Mouse (Mus musculus) megakaryocyte progenitor cell, adult 5-6 weeks (primary cell): Measurements from ENCODE around the gene Lhx6. TPM values are rescaled to one million over a fixed set of nuclear protein-coding genes. Genes with fewer than 3 reads are reported as not detected.

Source experiments
- ATAC-seq: replicated peaks from 2 replicates; pipeline ENCODE4 v1.8.0; 2016; ENCODE audit warnings: mild to moderate bottlenecking, moderate TSS enrichment, inconsistent platforms; ENCODE audit not compliant: poor library complexity
- total RNA-seq, 2 experiments: library from RNA; stranded (forward) in 1 of 2; stranded (reverse) in 1 of 2; fragments of 157-497, 149-512 nt in 1 of 2; fragments of 200-1000 nt in 1 of 2; gene quantifications; 2 replicates each; pipeline versions ENCODE4 v1.2.3 to v1.2.4; 2015 to 2017

Gene Lhx6
- total RNA-seq, 2 experiments from 2014 or later, result not detected

DNA sequence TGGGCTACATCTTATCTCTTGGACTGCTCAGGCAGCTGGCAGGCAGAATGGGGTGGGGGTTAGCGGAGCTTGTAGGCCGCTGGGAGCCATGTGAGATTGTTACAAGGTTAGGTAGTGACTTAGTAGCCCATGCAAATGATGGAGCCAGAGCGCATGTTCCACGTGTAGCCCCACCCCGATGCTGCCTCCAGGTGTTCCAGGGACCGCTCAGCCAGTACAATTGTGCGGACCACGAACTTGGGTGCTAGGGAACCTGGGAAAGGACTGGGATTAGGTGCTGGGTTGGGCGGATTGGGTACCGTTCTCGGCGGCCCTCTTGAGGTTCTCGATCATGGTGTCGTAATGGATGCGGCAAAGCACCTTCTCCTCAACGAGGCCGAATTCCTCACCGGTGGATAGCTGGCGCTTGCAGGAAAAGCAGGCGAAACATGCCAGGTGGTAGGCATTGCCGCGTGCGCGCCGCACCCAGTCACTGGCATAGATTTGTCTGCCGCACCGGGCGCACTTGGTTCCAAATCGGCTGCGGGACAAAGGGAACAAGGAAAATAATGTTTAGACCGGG is 11.2 kb downstream of the Lhx6 start:
- ATAC-seq, result no peak

DNA sequence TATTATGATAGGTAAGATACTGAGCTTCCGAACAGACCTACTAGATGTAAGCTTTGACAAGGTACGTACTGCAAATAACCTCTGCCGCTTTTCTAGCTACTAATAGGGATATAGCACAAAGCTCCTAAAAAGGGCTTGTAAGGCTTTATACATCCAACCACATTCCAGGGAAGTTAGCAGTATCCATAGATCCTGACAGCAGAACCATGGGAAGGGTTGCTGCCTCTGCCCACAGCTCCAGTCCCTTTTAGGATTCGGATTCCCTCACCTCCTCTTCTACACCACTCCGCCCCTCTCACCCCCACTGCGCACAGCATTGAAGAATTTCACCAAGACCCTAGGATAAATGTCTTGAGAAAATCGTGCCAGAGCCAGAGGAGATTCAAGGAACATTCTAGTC is 11.9 kb downstream of the Lhx6 start:
- no peak for ATAC-seq

DNA sequence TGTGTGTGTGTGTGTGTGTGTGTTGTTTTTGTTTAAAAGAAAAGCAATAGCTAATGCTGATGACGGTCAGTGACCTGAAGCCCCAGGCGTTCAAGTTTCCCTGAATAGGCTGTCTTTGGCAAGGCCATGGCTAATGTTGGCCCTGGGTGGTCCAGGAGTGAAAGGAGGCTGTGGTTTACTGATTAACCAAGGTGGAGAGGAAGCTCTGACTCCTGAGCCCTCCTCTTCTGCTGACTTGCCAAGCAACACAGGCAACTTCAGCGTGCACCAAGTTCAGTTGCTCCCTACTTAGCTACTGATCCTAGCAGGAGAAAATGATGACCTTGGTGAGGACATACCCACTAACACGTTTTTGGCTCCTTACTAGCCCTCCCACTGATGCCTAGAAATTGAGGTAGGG is 12.5 kb downstream of the Lhx6 start:
- ATAC-seq, result no peak

GRCm38 (mm10) chr2:36090853-36091741 is 14.1 kb downstream of the Lhx6 start:
- peak; percentile 81 for ATAC-seq

DNA sequence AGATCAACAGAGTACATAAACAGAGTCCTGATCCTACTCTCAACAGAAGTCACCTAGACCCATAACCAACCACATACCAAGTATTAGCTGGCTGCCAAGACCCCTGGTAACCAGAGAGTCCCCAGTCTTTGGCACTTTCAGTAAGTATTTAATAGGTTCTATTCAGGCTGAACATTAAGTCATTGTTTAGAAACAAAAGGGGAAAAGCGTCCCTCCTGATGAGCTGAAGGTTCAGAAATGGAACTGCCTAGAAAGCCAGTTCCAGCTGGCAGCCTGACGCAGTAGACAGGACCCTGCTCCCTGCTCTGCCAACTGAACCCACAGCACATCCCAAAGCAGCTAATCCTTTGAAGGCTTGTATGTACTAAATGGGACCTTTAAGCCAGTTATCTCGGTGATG is 16.0 kb downstream of the Lhx6 start:
- ATAC-seq, result no peak

- ATAC-seq, result no peak
Measured at GRCm38 (mm10) chr2:36085041-36085440, 20.2 kb downstream of the Lhx6 start.

DNA sequence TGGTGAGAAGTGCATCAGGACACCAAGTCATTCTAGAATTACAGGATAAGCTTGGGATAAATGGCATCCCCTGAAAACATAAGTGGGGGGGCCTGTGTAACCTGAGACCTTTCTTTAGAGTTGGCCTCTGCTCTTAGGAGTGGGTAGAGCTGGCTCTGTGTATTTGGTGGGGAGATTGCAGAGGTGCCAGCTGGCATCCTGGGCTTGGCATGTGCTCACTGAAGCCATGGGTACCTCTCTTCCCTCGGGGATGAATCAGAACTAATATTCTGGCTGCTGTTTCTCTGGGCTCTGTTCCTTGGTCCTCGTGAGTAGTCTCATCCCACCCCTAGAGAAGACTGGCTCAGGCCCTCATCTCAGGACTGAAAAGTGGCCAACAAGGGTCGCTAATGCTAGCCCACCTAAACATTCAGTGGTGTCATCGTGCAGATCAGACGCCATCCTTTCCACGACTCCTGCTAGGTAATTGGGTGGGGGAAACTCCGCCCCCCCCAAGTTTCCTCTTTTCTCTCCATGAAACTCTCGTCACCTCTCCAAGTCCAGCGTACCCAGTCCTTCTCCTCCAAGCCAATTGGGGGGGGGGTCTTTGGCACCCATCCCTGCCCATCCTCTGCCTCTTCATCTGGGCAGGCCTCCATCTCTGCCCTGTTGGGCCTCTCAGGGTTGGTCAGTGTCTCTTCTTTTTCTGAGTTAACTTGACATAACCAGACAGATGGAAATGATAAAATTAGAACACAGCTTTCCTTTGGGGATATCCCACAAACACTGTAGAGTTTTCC is 22.2 kb downstream of the Lhx6 start:
- no peak for ATAC-seq

DNA sequence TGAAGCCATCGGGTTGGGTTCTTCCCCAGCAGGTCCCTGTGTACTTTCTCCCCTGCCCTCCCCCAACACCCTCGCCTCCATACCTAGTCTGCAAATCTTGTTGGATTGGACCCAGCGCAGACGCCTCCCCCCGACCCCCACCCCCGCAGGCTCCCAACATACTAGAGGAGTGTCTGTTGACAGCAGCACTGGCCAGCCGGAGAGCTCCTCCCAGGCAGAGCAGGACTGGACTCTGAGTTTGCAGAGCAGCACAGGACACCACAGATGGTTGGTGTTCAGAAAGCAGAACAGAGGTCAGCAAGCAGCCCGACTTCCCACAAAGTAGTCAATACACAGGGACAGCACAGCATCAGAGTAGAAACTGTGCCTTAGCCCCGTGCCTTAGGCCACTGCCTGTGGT is 23.8 kb downstream of the Lhx6 start:
- ATAC-seq, result no peak

GRCm38 (mm10) chr2:36077160-36077761 is 27.9 kb downstream of the Lhx6 start:
- no peak for ATAC-seq

DNA sequence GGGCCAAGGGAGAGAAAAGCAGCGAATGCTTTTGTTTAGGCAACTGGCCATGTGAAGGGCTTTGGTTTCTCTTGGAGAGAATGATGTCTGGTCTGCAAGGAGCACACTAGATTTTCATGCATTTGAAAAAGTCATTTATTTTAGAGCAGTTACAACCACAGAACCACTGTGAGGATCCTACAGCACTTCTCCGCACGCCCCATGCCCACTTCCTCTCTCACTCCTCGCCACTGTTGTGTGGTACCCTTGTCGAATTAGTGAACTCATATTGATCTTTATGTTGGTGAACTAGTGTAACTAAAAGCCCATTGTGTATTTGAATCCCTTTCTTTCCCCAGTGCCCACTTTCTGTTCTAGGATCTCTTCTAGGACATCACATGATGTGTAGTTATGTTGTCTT is 30.0 kb downstream of the Lhx6 start:
- 0 out of 2 replicates have a peak, but pooled peaks have one; percentile 52 for ATAC-seq

- 0 out of 2 replicates have a peak, but pooled peaks have one; percentile 17 for ATAC-seq
Measured at GRCm38 (mm10) chr2:36073781-36074180, 31.4 kb downstream of the Lhx6 start.

DNA sequence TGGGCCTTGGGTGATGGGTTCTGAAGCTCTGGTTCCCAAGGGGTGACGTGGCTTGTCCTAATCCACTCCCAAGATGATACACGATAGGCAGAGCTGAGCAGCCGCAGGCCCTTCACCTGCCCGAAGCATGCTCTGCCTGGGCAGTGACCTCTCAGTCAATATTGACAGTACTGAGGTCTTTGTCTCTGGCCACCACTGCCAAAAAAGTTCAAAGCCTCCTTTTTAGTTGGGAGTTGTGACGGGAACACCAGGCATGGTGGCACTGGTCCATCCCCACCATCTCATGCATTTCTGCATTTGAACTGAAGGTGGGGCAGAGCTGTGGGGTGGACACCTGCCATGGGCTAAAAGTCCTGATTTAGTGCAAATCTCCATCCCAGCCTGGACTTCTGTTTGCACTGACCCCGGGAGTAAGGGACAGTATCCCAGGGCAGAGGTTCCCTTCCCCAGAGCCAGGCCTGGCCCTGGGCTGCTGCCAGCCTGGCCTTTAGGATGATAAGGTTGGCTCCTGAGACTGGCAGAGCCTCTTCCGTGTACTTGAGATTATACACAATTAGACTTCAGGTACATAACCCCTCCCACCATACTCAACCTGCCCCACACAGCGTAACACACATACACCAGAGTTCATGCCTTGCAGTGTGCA is 33.4 kb downstream of the Lhx6 start:
- no peak for ATAC-seq

- ATAC-seq, result no peak
Measured at GRCm38 (mm10) chr2:36067132-36067531, 38.1 kb downstream of the Lhx6 start.

- no peak for ATAC-seq
Measured at GRCm38 (mm10) chr2:36061409-36061808, 43.8 kb downstream of the Lhx6 start.

- no peak for ATAC-seq
Measured at GRCm38 (mm10) chr2:36056248-36056647, 49.0 kb downstream of the Lhx6 start.

GRCm38 (mm10) chr2:36053249-36053648 is 52.0 kb downstream of the Lhx6 start:
- no peak for ATAC-seq

DNA sequence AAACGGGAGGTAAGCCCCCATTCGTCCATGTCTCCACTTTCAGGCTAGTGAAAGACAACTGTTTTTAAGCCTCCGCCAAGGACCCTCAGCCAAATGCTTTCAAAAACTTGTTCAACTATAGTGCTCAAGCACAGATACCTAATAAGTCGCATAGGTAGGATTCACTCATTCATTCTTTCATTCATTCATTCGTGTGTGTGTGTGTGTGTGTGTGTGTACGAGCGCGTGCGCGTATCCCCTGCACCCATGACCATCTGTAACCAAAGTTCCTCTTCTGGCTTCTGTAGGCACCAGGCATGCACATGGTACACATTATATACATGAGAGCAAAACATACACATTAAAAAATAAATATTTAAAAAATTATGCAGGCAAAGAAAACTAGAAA is 55.6 kb downstream of the Lhx6 start:
- ATAC-seq, result peak; percentile 10; the same call in 1 of the 2 replicates

DNA sequence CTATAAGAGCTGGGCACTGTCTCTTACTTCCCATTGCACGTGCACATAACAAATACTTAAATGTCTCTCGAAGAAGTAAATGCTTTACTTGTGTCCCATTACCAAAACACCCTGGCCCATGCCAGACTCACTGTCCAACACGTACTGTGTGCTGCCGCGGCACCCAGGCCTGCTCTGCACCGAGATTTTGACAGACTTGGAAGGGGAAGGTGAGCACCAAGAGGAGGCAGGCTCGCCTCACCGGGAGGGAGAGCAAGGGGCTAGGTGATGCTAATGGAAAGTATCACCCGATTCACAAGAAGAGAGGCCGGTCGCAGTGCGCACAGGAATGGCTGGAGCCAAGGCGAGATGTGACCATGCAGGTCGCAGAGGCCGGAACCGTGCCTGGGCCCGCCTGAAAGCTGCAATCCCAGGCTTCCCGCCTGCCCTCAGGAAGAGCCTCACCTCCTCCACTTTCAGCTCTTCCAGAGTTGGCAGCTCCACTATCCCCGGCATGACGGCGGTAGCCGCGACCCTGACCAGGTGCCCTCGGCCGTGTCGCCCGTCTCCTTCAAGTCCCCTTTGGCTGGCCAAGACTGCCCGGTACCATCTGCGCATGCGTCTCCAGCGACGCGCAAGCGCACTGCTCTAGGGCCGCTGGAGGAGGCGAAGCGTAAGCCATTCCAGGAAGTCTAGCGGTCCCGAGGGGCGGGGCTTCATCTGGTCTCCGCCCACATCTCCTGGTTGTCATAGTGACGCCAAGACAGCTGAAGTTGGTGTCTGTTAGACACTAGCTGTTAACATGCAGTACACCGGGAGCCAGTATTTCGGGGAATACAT is 56.3 kb downstream of the Lhx6 start, which contains the start of the genes Ndufa8 and Morn5:
Ndufa8 (minus strand) TSS at position 659 of the 819 bp plus-strand sequence.
Morn5 (plus strand) TSS at position 711 of the 819 bp plus-strand sequence.
- peak; percentile 93 for ATAC-seq

DNA sequence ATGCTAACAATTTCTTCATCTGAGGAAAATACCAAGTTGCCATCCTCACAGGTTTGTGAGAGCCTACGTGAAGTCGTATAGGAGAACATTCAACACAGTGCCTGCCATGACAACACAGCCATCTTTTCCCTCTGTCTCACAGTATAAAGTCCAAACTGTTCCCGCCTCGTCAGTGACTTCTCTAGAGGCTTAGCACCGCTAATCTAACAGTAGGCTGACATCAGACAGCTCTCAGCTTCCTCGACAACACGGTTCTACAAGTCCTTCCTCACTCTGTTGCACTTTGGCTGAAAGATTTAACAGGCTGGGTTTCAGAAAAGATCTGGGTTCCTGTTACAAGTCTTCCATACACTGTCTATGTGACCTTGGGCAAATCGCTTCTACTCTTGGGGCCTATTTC is 57.0 kb downstream of the Lhx6 start:
- no peak for ATAC-seq

- ATAC-seq, result peak; percentile 53
Measured at GRCm38 (mm10) chr2:36040872-36041271, 64.3 kb downstream of the Lhx6 start.
